Mouse (Mus musculus): Measurements from ENCODE around the gene Cbs.
A peak's percentile ranks its signal among the peaks of the same experiment; 100 is the strongest.
"Not testable (repeated sequence)": the region's sequence is repeated elsewhere in the genome, so short reads cannot be mapped to it uniquely, and the experiment has no call there.

The Cbs gene

GRCm38 (mm10) chr17:31642913-31643312 lies 5.9 kb upstream of the Cbs start:
- DNase-seq: no peak

- DNase-seq: no peak
Observed at GRCm38 (mm10) chr17:31642331-31642730, 5.3 kb upstream of the Cbs start.

GRCm38 (mm10) chr17:31639651-31640050 lies 2.6 kb upstream of the Cbs start:
- peak in 1 of 2 experiments; percentile 25 for DNase-seq

GRCm38 (mm10) chr17:31637866-31638570 lies 980 bp upstream of the Cbs start:
- peak in 1 of 2 experiments; percentile 70 for DNase-seq

- DNase-seq: peak in 1 of 2 experiments; percentile 41
Observed at GRCm38 (mm10) chr17:31636277-31636941, 629 bp downstream of the Cbs start.

GRCm38 (mm10) chr17:31635781-31636180 lies 1.3 kb downstream of the Cbs start:
- peak in 1 of 2 experiments; percentile 59 for DNase-seq

- no peak for DNase-seq
Observed at GRCm38 (mm10) chr17:31634896-31635295, 2.1 kb downstream of the Cbs start.

- peak; percentile 29 to 57 for DNase-seq
Observed at GRCm38 (mm10) chr17:31633007-31633406, 4.0 kb downstream of the Cbs start.

- DNase-seq: peak; percentile 49 to 57
Observed at GRCm38 (mm10) chr17:31631081-31631800, 5.8 kb downstream of the Cbs start.

GRCm38 (mm10) chr17:31627961-31628360 lies 9.1 kb downstream of the Cbs start:
- DNase-seq: no peak

GRCm38 (mm10) chr17:31623101-31623500 lies 13.9 kb downstream of the Cbs start:
- no peak for DNase-seq

GRCm38 (mm10) chr17:31613086-31613755 lies 23.8 kb downstream of the Cbs start:
- no peak for DNase-seq

- no peak for DNase-seq
Observed at GRCm38 (mm10) chr17:31609895-31610294, 27.1 kb downstream of the Cbs start.

- not testable (repeated sequence) for DNase-seq
Observed at GRCm38 (mm10) chr17:31609173-31609572, 27.9 kb downstream of the Cbs start.

- DNase-seq: peak; percentile 45 to 54
Observed at GRCm38 (mm10) chr17:31607256-31607951, 29.6 kb downstream of the Cbs start.

GRCm38 (mm10) chr17:31606424-31606823 lies 30.6 kb downstream of the Cbs start:
- DNase-seq: no peak

GRCm38 (mm10) chr17:31598593-31598992 lies 38.4 kb downstream of the Cbs start:
- DNase-seq: peak in 1 of 2 experiments; percentile 41

GRCm38 (mm10) chr17:31597957-31598356 lies 39.1 kb downstream of the Cbs start:
- DNase-seq: peak; percentile 51 to 53

GRCm38 (mm10) chr17:31595077-31595476 lies 42.0 kb downstream of the Cbs start:
- no peak for DNase-seq

GRCm38 (mm10) chr17:31594590-31594989 lies 42.4 kb downstream of the Cbs start:
- no peak for DNase-seq

- DNase-seq: peak; percentile 41 to 49
Observed at GRCm38 (mm10) chr17:31590846-31591245, 46.2 kb downstream of the Cbs start.

- no peak for DNase-seq
Observed at GRCm38 (mm10) chr17:31588726-31589125, 48.3 kb downstream of the Cbs start.
